Mouse (Mus musculus): Measurements from ENCODE around the gene Fgf3. TPM values are rescaled to one million over a fixed set of nuclear protein-coding genes. Genes with fewer than 3 reads are reported as not detected.

The Fgf3 gene
- polyA plus RNA-seq, 1 experiment from 2014 or later, result 0.05 TPM

GRCm38 (mm10) chr7:144851321-144851720, 13.4 kb downstream of the Fgf3 start:
- H3K4me2 ChIP-seq (ENCODE audit: low read depth, low read length), result no peak overlapping the region
- WGBS (ENCODE audit: insufficient replicate concordance), result 29% methylated on average over 3 of the region's 3 CpGs
- H3K4me3 ChIP-seq (ENCODE audit: low read depth, low read length), result no peak overlapping the region

DNA sequence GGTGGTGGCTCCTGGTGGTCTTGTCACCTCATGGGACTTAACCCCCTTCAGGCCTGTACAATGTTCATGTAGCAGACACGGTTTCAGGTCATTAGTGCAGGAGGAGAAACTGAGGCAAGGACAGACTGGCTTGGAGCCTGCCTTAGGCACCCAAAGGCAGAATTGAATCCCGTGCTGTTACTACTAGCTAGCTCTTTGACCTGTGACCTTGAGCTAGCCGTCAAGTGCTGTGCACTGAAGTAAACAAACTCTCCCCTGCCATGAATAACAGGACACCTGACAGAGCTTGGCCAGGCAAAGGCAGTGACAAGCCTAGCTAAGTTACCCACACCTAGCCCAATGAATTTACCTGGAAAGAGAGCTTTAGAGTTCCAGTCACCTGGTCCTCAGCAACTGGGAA, 17.1 kb downstream of the Fgf3 start:
- H3K4me3 ChIP-seq (ENCODE audit: low read depth, low read length), result no peak overlapping the region
- WGBS (ENCODE audit: insufficient replicate concordance), result 33% methylated on average over 3 of the region's 3 CpGs
- H3K9me3 ChIP-seq (replicated peaks; ENCODE audit: control insufficient read depth, low read length), result no peaks in the 10 kb centered on the region
- H3K27me3 ChIP-seq (ENCODE audit: control insufficient read depth, insufficient read depth, low read depth, low read length), result peaks cover 10% of the 10 kb centered on the region
- H3K4me1 ChIP-seq (ENCODE audit: control insufficient read depth, low read depth, low read length), result no peaks in the 10 kb centered on the region
- no peaks in the 10 kb centered on the region for H3K36me3 ChIP-seq (ENCODE audit: control insufficient read depth, insufficient read depth)
- no peak overlapping the region for H3K9ac ChIP-seq (ENCODE audit: low read depth, low read length)
- ATAC-seq (ENCODE audit: low read depth), result no peak
- no peak overlapping the region for H3K27ac ChIP-seq (ENCODE audit: low read length)
- H3K4me2 ChIP-seq (ENCODE audit: low read depth, low read length), result no peak overlapping the region

More at GRCm38 (mm10) chr7:144851321-144851720, 13.4 kb downstream of the Fgf3 start:
- H3K4me1 ChIP-seq (ENCODE audit: control insufficient read depth, low read depth, low read length), result no peaks in the 10 kb centered on the region
- no peak for ATAC-seq (ENCODE audit: low read depth)
- H3K9ac ChIP-seq (ENCODE audit: low read depth, low read length), result no peak overlapping the region
- H3K27ac ChIP-seq (ENCODE audit: low read length), result no peak overlapping the region
- no peaks in the 10 kb centered on the region for H3K36me3 ChIP-seq (ENCODE audit: control insufficient read depth, insufficient read depth)
- no peaks in the 10 kb centered on the region for H3K9me3 ChIP-seq (replicated peaks; ENCODE audit: control insufficient read depth, low read length)
- H3K27me3 ChIP-seq (ENCODE audit: control insufficient read depth, insufficient read depth, low read depth, low read length), result peaks cover 2% of the 10 kb centered on the region; the same call in 1 of the 2 replicates

- no peak overlapping the region for H3K4me3 ChIP-seq (ENCODE audit: low read depth, low read length)
- no peak for ATAC-seq (ENCODE audit: low read depth)
- H3K27me3 ChIP-seq (ENCODE audit: control insufficient read depth, insufficient read depth, low read depth, low read length), result peaks cover 30% of the 10 kb centered on the region
- no peaks in the 10 kb centered on the region for H3K9me3 ChIP-seq (replicated peaks; ENCODE audit: control insufficient read depth, low read length)
- H3K9ac ChIP-seq (ENCODE audit: low read depth, low read length), result no peak overlapping the region
- H3K4me1 ChIP-seq (ENCODE audit: control insufficient read depth, low read depth, low read length), result no peaks in the 10 kb centered on the region
- H3K36me3 ChIP-seq (ENCODE audit: control insufficient read depth, insufficient read depth), result no peaks in the 10 kb centered on the region
- 53% methylated on average over 7 of the region's 7 CpGs for WGBS (ENCODE audit: insufficient replicate concordance)
- no peak overlapping the region for H3K27ac ChIP-seq (ENCODE audit: low read length)
- no peak overlapping the region for H3K4me2 ChIP-seq (ENCODE audit: low read depth, low read length)
Observed at GRCm38 (mm10) chr7:144857158-144857557, 19.3 kb downstream of the Fgf3 start.

DNA sequence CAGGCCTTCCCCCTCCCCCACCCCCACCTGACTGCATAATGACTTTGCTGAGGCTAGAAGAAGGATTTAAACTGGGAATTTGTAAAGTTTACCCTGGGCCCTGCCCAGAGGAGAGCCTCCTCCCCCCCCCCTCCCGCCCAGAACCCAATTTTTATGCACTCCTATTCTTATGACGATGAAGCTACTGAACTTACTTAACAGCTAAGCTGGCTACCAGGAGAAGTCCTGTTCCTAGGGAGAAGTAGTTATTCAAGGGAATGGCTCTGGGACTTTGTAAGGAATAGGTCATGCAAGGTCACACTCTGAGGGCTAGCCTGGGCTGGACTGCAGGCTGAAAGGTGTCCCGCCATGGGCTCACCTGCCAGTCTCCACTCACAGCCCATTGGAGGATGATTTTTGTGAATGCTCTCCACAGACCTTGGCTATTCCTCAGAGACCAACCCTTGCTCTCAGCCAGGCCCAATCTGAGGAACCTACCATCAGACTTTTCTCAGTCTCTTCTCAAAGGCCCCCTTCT, 20.0 kb downstream of the Fgf3 start:
- Histone ChIP-seq H3K4me1 (ENCODE audit: control insufficient read depth, low read depth, low read length) (no peaks in the 10 kb centered on the region), H3K4me2 (ENCODE audit: low read depth, low read length) (no peak overlapping the region), H3K27ac (ENCODE audit: low read length) (no peak overlapping the region), H3K4me3 (ENCODE audit: low read depth, low read length) (no peak overlapping the region), H3K9me3 (replicated peaks; ENCODE audit: control insufficient read depth, low read length) (no peaks in the 10 kb centered on the region), H3K36me3 (ENCODE audit: control insufficient read depth, insufficient read depth) (no peaks in the 10 kb centered on the region), H3K9ac (ENCODE audit: low read depth, low read length) (no peak overlapping the region), H3K27me3 (ENCODE audit: control insufficient read depth, insufficient read depth, low read depth, low read length) (peaks cover 37% of the 10 kb centered on the region)
- no peak for ATAC-seq (ENCODE audit: low read depth)
- 71% methylated on average over 2 of the region's 3 CpGs for WGBS (ENCODE audit: insufficient replicate concordance)

- no peak overlapping the region for H3K4me3 ChIP-seq (ENCODE audit: low read depth, low read length)
- no peaks in the 10 kb centered on the region for H3K36me3 ChIP-seq (ENCODE audit: control insufficient read depth, insufficient read depth)
- no peak overlapping the region for H3K4me2 ChIP-seq (ENCODE audit: low read depth, low read length)
- peaks cover 45% of the 10 kb centered on the region for H3K27me3 ChIP-seq (ENCODE audit: control insufficient read depth, insufficient read depth, low read depth, low read length)
- no peak overlapping the region for H3K27ac ChIP-seq (ENCODE audit: low read length)
- no peak overlapping the region for H3K9ac ChIP-seq (ENCODE audit: low read depth, low read length)
- no peaks in the 10 kb centered on the region for H3K9me3 ChIP-seq (replicated peaks; ENCODE audit: control insufficient read depth, low read length)
- H3K4me1 ChIP-seq (ENCODE audit: control insufficient read depth, low read depth, low read length), result no peaks in the 10 kb centered on the region
- ATAC-seq (ENCODE audit: low read depth), result no peak
- WGBS (ENCODE audit: insufficient replicate concordance), result 75% methylated on average over 1 of the region's 1 CpGs
Observed at GRCm38 (mm10) chr7:144858702-144859101, 20.8 kb downstream of the Fgf3 start.

- Histone ChIP-seq H3K36me3 (ENCODE audit: control insufficient read depth, insufficient read depth) (no peaks in the 10 kb centered on the region), H3K4me3 (ENCODE audit: low read depth, low read length) (no peak overlapping the region), H3K9me3 (replicated peaks; ENCODE audit: control insufficient read depth, low read length) (no peaks in the 10 kb centered on the region), H3K4me1 (ENCODE audit: control insufficient read depth, low read depth, low read length) (no peaks in the 10 kb centered on the region), H3K27me3 (ENCODE audit: control insufficient read depth, insufficient read depth, low read depth, low read length) (peaks cover 65% of the 10 kb centered on the region), H3K4me2 (ENCODE audit: low read depth, low read length) (no peak overlapping the region), H3K9ac (ENCODE audit: low read depth, low read length) (no peak overlapping the region), H3K27ac (ENCODE audit: low read length) (no peak overlapping the region)
- no peak for ATAC-seq (ENCODE audit: low read depth)
- 1% methylated on average over 69 of the region's 72 CpGs for WGBS (ENCODE audit: insufficient replicate concordance)
Observed at GRCm38 (mm10) chr7:144861056-144861768, 23.3 kb downstream of the Fgf3 start.

- H3K27ac ChIP-seq (ENCODE audit: low read length), result no peak overlapping the region
- H3K9ac ChIP-seq (ENCODE audit: low read depth, low read length), result no peak overlapping the region
- H3K9me3 ChIP-seq (replicated peaks; ENCODE audit: control insufficient read depth, low read length), result no peaks in the 10 kb centered on the region
- no peak overlapping the region for H3K4me3 ChIP-seq (ENCODE audit: low read depth, low read length)
- no peaks in the 10 kb centered on the region for H3K4me1 ChIP-seq (ENCODE audit: control insufficient read depth, low read depth, low read length)
- 1% methylated on average over 21 of the region's 28 CpGs for WGBS (ENCODE audit: insufficient replicate concordance)
- no peaks in the 10 kb centered on the region for H3K36me3 ChIP-seq (ENCODE audit: control insufficient read depth, insufficient read depth)
- H3K4me2 ChIP-seq (ENCODE audit: low read depth, low read length), result no peak overlapping the region
- peaks cover 66% of the 10 kb centered on the region for H3K27me3 ChIP-seq (ENCODE audit: control insufficient read depth, insufficient read depth, low read depth, low read length)
- ATAC-seq (ENCODE audit: low read depth), result no peak
Observed at GRCm38 (mm10) chr7:144861769-144862070, 23.8 kb downstream of the Fgf3 start.

DNA sequence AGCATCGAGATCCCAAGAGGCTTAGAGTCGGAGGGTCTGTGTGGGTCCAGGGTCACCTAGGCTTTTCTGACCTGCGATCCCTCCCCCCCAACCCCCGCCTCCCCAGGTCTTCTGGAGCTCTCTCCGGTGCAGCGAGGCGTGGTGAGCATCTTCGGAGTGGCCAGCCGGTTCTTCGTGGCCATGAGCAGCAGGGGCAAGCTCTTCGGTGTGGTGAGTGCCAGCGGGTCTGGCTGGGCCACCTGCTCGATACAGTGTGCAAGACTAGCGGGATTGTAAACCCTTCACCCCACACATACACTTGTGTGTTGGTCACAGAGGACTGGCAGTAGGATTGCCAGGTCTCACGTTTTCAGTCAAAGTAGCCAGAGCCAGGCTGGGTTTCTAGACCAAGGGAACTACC, 24.2 kb downstream of the Fgf3 start:
- no peak for ATAC-seq (ENCODE audit: low read depth)
- H3K4me3 ChIP-seq (ENCODE audit: low read depth, low read length), result no peak overlapping the region
- H3K27ac ChIP-seq (ENCODE audit: low read length), result no peak overlapping the region
- H3K4me1 ChIP-seq (ENCODE audit: control insufficient read depth, low read depth, low read length), result no peaks in the 10 kb centered on the region
- no peaks in the 10 kb centered on the region for H3K36me3 ChIP-seq (ENCODE audit: control insufficient read depth, insufficient read depth)
- H3K27me3 ChIP-seq (ENCODE audit: control insufficient read depth, insufficient read depth, low read depth, low read length), result peaks cover 68% of the 10 kb centered on the region
- no peaks in the 10 kb centered on the region for H3K9me3 ChIP-seq (replicated peaks; ENCODE audit: control insufficient read depth, low read length)
- H3K9ac ChIP-seq (ENCODE audit: low read depth, low read length), result no peak overlapping the region
- WGBS (ENCODE audit: insufficient replicate concordance), result under 1% methylated on average over 15 of the region's 15 CpGs
- H3K4me2 ChIP-seq (ENCODE audit: low read depth, low read length), result no peak overlapping the region

GRCm38 (mm10) chr7:144862712-144863111, 24.8 kb downstream of the Fgf3 start:
- 2% methylated on average over 18 of the region's 18 CpGs for WGBS (ENCODE audit: insufficient replicate concordance)
- no peaks in the 10 kb centered on the region for H3K4me1 ChIP-seq (ENCODE audit: control insufficient read depth, low read depth, low read length)

More at GRCm38 (mm10) chr7:144862712-144863111, 24.8 kb downstream of the Fgf3 start:
- Histone ChIP-seq H3K9me3 (replicated peaks; ENCODE audit: control insufficient read depth, low read length) (no peaks in the 10 kb centered on the region), H3K27me3 (ENCODE audit: control insufficient read depth, insufficient read depth, low read depth, low read length) (peaks cover 72% of the 10 kb centered on the region), H3K4me2 (ENCODE audit: low read depth, low read length) (no peak overlapping the region), H3K36me3 (ENCODE audit: control insufficient read depth, insufficient read depth) (no peaks in the 10 kb centered on the region), H3K9ac (ENCODE audit: low read depth, low read length) (no peak overlapping the region), H3K27ac (ENCODE audit: low read length) (no peak overlapping the region), H3K4me3 (ENCODE audit: low read depth, low read length) (no peak overlapping the region)
- ATAC-seq (ENCODE audit: low read depth), result no peak
